In genomic region chr9:40685801-40686420, GRCm38 (mm10) we compare ENCODE assay signal across 8 mouse cellular contexts. TPM values are rescaled to one million over a fixed set of nuclear protein-coding genes. Genes with fewer than 3 reads are reported as not detected.
DNase-seq lines count a peak whose midpoint lies in the region; ATAC-seq and TF ChIP-seq lines count a peak whose summit lies in the region.

Gene Clmp, plus strand, starts transcription at chr9:40685962.

- no peaks in the 10 kb centered on the region for H3K36me3 ChIP-seq in hindbrain, embryonic 13.5 days
- no peaks in the 10 kb centered on the region for H3K36me3 ChIP-seq in limb, embryonic 15.5 days
- H3K36me3 ChIP-seq in neural tube, embryonic 15.5 days = no peaks in the 10 kb centered on the region

- ATAC-seq in hindbrain, embryonic 13.5 days (ENCODE audit: low FRiP score) = peak; percentile 79
- ATAC-seq in limb, embryonic 15.5 days (ENCODE audit: insufficient number of reproducible peaks, low FRiP score, low TSS enrichment, low read depth) = peak; percentile 70
- ATAC-seq in neural tube, embryonic 15.5 days (ENCODE audit: low FRiP score) = peak; percentile 80

- DNase-seq in ovary, postnatal 14 days (ENCODE audit: low spot score) = peak; percentile 19
- DNase-seq in ovary, postnatal 10 days (ENCODE audit: low spot score) = no peak
- DNase-seq in brain, adult 2 months (ENCODE audit: low read depth, low spot score) = peak; percentile 71
- DNase-seq in spleen, postnatal 4 days (ENCODE audit: low spot score in 2 of 2) = no peak

- H3K9me3 ChIP-seq in hindbrain, embryonic 13.5 days = no peaks in the 10 kb centered on the region
- no peaks in the 10 kb centered on the region for H3K9me3 ChIP-seq in limb, embryonic 15.5 days
- H3K9me3 ChIP-seq in neural tube, embryonic 15.5 days (replicated peaks) = no peaks in the 10 kb centered on the region

- H3K27ac ChIP-seq in embryonic fibroblast, embryonic 13.5 days (ENCODE audit: insufficient read depth, low read length) = peak within 1 kb of the TSS; percentile 48
- H3K27ac ChIP-seq in hindbrain, embryonic 13.5 days = peak within 1 kb of the TSS; percentile 98
- H3K27ac ChIP-seq in limb, embryonic 15.5 days = peak within 1 kb of the TSS; percentile 100
- H3K27ac ChIP-seq in neural tube, embryonic 15.5 days (replicated peaks) = peak within 1 kb of the TSS; percentile 97

- H3K9ac ChIP-seq in hindbrain, embryonic 13.5 days = peak within 1 kb of the TSS; percentile 94
- H3K9ac ChIP-seq in limb, embryonic 15.5 days = peak within 1 kb of the TSS; percentile 83
- peak within 1 kb of the TSS; percentile 93 for H3K9ac ChIP-seq in neural tube, embryonic 15.5 days (replicated peaks)

- H3K4me1 ChIP-seq in embryonic fibroblast, embryonic 13.5 days (ENCODE audit: control insufficient read depth, insufficient read depth, low read length) = no peaks in the 10 kb centered on the region
- peaks cover 41% of the 10 kb centered on the region for H3K4me1 ChIP-seq in hindbrain, embryonic 13.5 days (replicated peaks)
- H3K4me1 ChIP-seq in limb, embryonic 15.5 days = peaks cover 22% of the 10 kb centered on the region
- H3K4me1 ChIP-seq in neural tube, embryonic 15.5 days = peaks cover 35% of the 10 kb centered on the region

- TF ChIP-seq POLR2A in embryonic fibroblast, embryonic 13.5 days (IDR thresholded peaks at IDR 0.05; ENCODE audit: low read depth, low read length) = peak; percentile 62; the same call in 1 of the 2 replicates

- no peaks in the 10 kb centered on the region; the same call in 1 of the 2 replicates for H3K27me3 ChIP-seq in hindbrain, embryonic 13.5 days
- H3K27me3 ChIP-seq in limb, embryonic 15.5 days = no peaks in the 10 kb centered on the region
- no peaks in the 10 kb centered on the region for H3K27me3 ChIP-seq in neural tube, embryonic 15.5 days (replicated peaks)

- WGBS in hindbrain, embryonic 13.5 days = under 1% methylated on average over 52 of the region's 53 CpGs
- under 1% methylated on average over 42 of the region's 53 CpGs for WGBS in limb, embryonic 15.5 days
- 1% methylated on average over 51 of the region's 53 CpGs for WGBS in neural tube, embryonic 15.5 days

- TF ChIP-seq CTCF in embryonic fibroblast, embryonic 13.5 days (IDR thresholded peaks at IDR 0.05; ENCODE audit: borderline replicate concordance, insufficient read depth, low read length) = no peak

- H3K4me3 ChIP-seq in embryonic fibroblast, embryonic 13.5 days (ENCODE audit: insufficient read depth, low read length) = peak within 1 kb of the TSS; percentile 68
- H3K4me3 ChIP-seq in hindbrain, embryonic 13.5 days = peak within 1 kb of the TSS; percentile 82
- peak within 1 kb of the TSS; percentile 78 for H3K4me3 ChIP-seq in limb, embryonic 15.5 days
- H3K4me3 ChIP-seq in neural tube, embryonic 15.5 days (replicated peaks) = peak within 1 kb of the TSS; percentile 69

- H3K4me2 ChIP-seq in hindbrain, embryonic 13.5 days = peak within 1 kb of the TSS; percentile 76
- peak within 1 kb of the TSS; percentile 77 for H3K4me2 ChIP-seq in limb, embryonic 15.5 days
- H3K4me2 ChIP-seq in neural tube, embryonic 15.5 days = peak within 1 kb of the TSS; percentile 86

RNA-seq across cellular contexts. Expression of gene Clmp, which starts in this region (rescaled TPM):
- polyA plus RNA-seq in embryonic fibroblast, embryonic 13.5 days (2011; ENCODE audit: insufficient read length, low read depth, missing spikeins) = 32.3 and 61.2 TPM in 2 replicates
- polyA plus RNA-seq in hindbrain, embryonic 13.5 days (2015; fragmentation: Nextera tagmentation; extraction: Ambion mirVana) = 46.6 and 47.1 TPM in 2 replicates
- 36.0 and 44.2 TPM in 2 replicates for polyA plus RNA-seq in limb, embryonic 15.5 days (2015; fragmentation: Nextera tagmentation; extraction: Ambion mirVana)
- 41.7 and 51.2 TPM in 2 replicates for polyA plus RNA-seq in neural tube, embryonic 15.5 days (2015; fragmentation: Nextera tagmentation; extraction: Ambion mirVana)

Comparison
In these comparisons a context has a peak if more than half of its experiments do, and no peak if none do; other contexts are left out.
1. DNase-seq: peak in ovary, postnatal 14 days (single experiment) and brain, adult 2 months (single experiment); none in ovary, postnatal 10 days (single experiment) and spleen, postnatal 4 days (0 of 2).
2. H3K27ac ChIP-seq: peak in every context shown above with its lines; median percentile 100 in limb, embryonic 15.5 days; 98 in hindbrain, embryonic 13.5 days; 97 in neural tube, embryonic 15.5 days; 48 in embryonic fibroblast, embryonic 13.5 days.
3. Peak in every context shown above with its lines, with median percentiles within 50 percentile points of each other: H3K4me3 ChIP-seq, ATAC-seq, H3K4me2 ChIP-seq and H3K9ac ChIP-seq.